Mouse (Mus musculus): Measurements from ENCODE around the gene Krtap11-1. TPM values are rescaled to one million over a fixed set of nuclear protein-coding genes. Genes with fewer than 3 reads are reported as not detected.

Gene Krtap11-1
- polyA plus RNA-seq, 1 experiment from 2014 or later: not detected

- Histone ChIP-seq H3K4me1 (ENCODE audit: control insufficient read depth, insufficient read depth, low read length) (no peaks in the 10 kb centered on the region), H3K9me3 (replicated peaks; ENCODE audit: control insufficient read depth, low read length) (no peaks in the 10 kb centered on the region), H3K4me2 (ENCODE audit: low read depth, low read length) (no peak overlapping the region), H3K9ac (ENCODE audit: low read length) (no peak overlapping the region), H3K36me3 (ENCODE audit: control insufficient read depth, insufficient read depth) (no peaks in the 10 kb centered on the region), H3K27me3 (ENCODE audit: control insufficient read depth, insufficient read depth, low read length) (no peaks in the 10 kb centered on the region), H3K4me3 (ENCODE audit: low read length) (no peak overlapping the region), H3K27ac (ENCODE audit: low read length) (no peak overlapping the region)
- WGBS: 88% methylated on average over 4 of the region's 4 CpGs
- no peak for ATAC-seq (replicated peaks; ENCODE audit: extremely low read depth, insufficient read depth, low FRiP score)
Observed at GRCm38 (mm10) chr16:89520996-89521395, 50.0 kb downstream of the Krtap11-1 start.

GRCm38 (mm10) chr16:89520555-89520954, 50.4 kb downstream of the Krtap11-1 start:
- Histone ChIP-seq H3K27me3 (ENCODE audit: control insufficient read depth, insufficient read depth, low read length) (no peaks in the 10 kb centered on the region), H3K4me1 (ENCODE audit: control insufficient read depth, insufficient read depth, low read length) (no peaks in the 10 kb centered on the region), H3K36me3 (ENCODE audit: control insufficient read depth, insufficient read depth) (no peaks in the 10 kb centered on the region), H3K27ac (ENCODE audit: low read length) (no peak overlapping the region), H3K9me3 (replicated peaks; ENCODE audit: control insufficient read depth, low read length) (no peaks in the 10 kb centered on the region), H3K9ac (ENCODE audit: low read length) (no peak overlapping the region), H3K4me3 (ENCODE audit: low read length) (no peak overlapping the region), H3K4me2 (ENCODE audit: low read depth, low read length) (no peak overlapping the region)
- WGBS: 71% methylated on average over 2 of the region's 2 CpGs
- no peak; the same call in 1 of the 2 replicates for ATAC-seq (replicated peaks; ENCODE audit: extremely low read depth, insufficient read depth, low FRiP score)

Other genes with a start within 250 kb of the Krtap11-1 start
- gene Krtap21-1, start 167.3 kb downstream of the Krtap11-1 start, polyA plus RNA-seq (2015; fragmentation: Nextera tagmentation; extraction: Ambion mirVana): not detected in 2 replicates
- gene Krtap6-2, start 151.1 kb downstream of the Krtap11-1 start, polyA plus RNA-seq (2015; fragmentation: Nextera tagmentation; extraction: Ambion mirVana): not detected in 2 replicates
- gene Krtap8-1, start 83.2 kb downstream of the Krtap11-1 start, polyA plus RNA-seq (2015; fragmentation: Nextera tagmentation; extraction: Ambion mirVana): not detected in 2 replicates
- not detected in 2 replicates for gene Krtap7-1, start 62.9 kb downstream of the Krtap11-1 start, polyA plus RNA-seq (2015; fragmentation: Nextera tagmentation; extraction: Ambion mirVana)